Mouse (Mus musculus): ENCODE measurements at regions not wholly inside any gene's neighbourhood (a gene's known extent, or its start where the extent isn't known, plus 50 kb on each side); places are given as distances from the start of the nearest gene placed in this dataset.

DNA sequence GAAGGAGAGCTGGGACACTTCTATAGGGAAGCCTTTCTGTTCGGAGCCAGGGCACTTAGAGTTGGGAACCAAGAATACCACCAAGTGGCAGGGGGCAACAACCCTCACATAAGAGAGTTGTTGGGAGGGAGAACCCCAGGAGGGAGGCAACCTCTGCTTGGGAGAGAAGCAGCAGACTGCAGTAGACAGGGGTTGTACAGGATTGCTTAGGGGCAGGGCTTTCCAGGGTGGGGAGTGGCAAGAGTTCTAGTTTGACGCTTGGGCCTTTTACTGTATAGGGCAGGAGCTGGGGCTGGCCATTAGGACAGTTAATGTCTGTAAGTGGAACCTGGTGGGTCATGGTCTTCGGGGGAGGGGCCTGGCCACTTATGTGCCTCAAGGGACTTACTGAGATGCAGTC lies 57.1 kb upstream of the Ssx2ip start:
- Histone ChIP-seq H3K27me3 (ENCODE audit: control insufficient read depth, insufficient read depth, low read length) (no peaks in the 10 kb centered on the region), H3K36me3 (replicated peaks; ENCODE audit: control insufficient read depth, insufficient read depth, low read length) (no peaks in the 10 kb centered on the region), H3K27ac (ENCODE audit: low read depth) (no peak overlapping the region), H3K9me3 (replicated peaks; ENCODE audit: control insufficient read depth, low read length) (no peaks in the 10 kb centered on the region), H3K4me1 (ENCODE audit: control insufficient read depth, insufficient read depth) (no peaks in the 10 kb centered on the region), H3K4me2 (ENCODE audit: low read depth, low read length) (no peak overlapping the region), H3K9ac (replicated peaks; ENCODE audit: low read depth, low read length) (no peak overlapping the region), H3K4me3 (ENCODE audit: low read depth, low read length) (no peak overlapping the region)
- ATAC-seq (ENCODE audit: insufficient read depth, low read depth) (no peak), DNase-seq (ENCODE audit: low spot score) (no peak)
- no peak for TF ChIP-seq EP300 (IDR thresholded peaks at IDR 0.05; ENCODE audit: low read depth)
- TF ChIP-seq CTCF (IDR thresholded peaks at IDR 0.05; ENCODE audit: low read depth), result no peak
- WGBS, result 69% methylated on average over 3 of the region's 3 CpGs

- Histone ChIP-seq H3K27me3 (ENCODE audit: control insufficient read depth, insufficient read depth, low read length) (no peaks in the 10 kb centered on the region), H3K4me1 (ENCODE audit: control insufficient read depth, insufficient read depth) (no peaks in the 10 kb centered on the region), H3K4me2 (ENCODE audit: low read depth, low read length) (no peak overlapping the region), H3K27ac (ENCODE audit: low read depth) (no peak overlapping the region), H3K9me3 (replicated peaks; ENCODE audit: control insufficient read depth, low read length) (no peaks in the 10 kb centered on the region), H3K4me3 (ENCODE audit: low read depth, low read length) (no peak overlapping the region), H3K36me3 (replicated peaks; ENCODE audit: control insufficient read depth, insufficient read depth, low read length) (no peaks in the 10 kb centered on the region), H3K9ac (replicated peaks; ENCODE audit: low read depth, low read length) (no peak overlapping the region)
- no peak for ATAC-seq (ENCODE audit: insufficient read depth, low read depth)
- TF ChIP-seq CTCF (IDR thresholded peaks at IDR 0.05; ENCODE audit: low read depth) (no peak), EP300 (IDR thresholded peaks at IDR 0.05; ENCODE audit: low read depth) (no peak)
- 75% methylated on average over 8 of the region's 8 CpGs for WGBS
- DNase-seq (ENCODE audit: low spot score), result no peak
Observed at GRCm38 (mm10) chr3:146348921-146349320, 55.5 kb upstream of the Ssx2ip start.

- TF ChIP-seq EP300 (IDR thresholded peaks at IDR 0.05; ENCODE audit: low read depth) (no peak), CTCF (IDR thresholded peaks at IDR 0.05; ENCODE audit: low read depth) (no peak)
- whole genome bisulfite sequencing, result 69% methylated on average over 8 of the region's 8 CpGs
- no peaks in the 10 kb centered on the region for H3K36me3 ChIP-seq (replicated peaks; ENCODE audit: control insufficient read depth, insufficient read depth, low read length)
- H3K27ac ChIP-seq (ENCODE audit: low read depth), result no peak overlapping the region
- H3K27me3 ChIP-seq (ENCODE audit: control insufficient read depth, insufficient read depth, low read length), result no peaks in the 10 kb centered on the region
- H3K9ac ChIP-seq (replicated peaks; ENCODE audit: low read depth, low read length), result no peak overlapping the region
- DNase-seq (ENCODE audit: low spot score), result no peak
- no peaks in the 10 kb centered on the region for H3K9me3 ChIP-seq (replicated peaks; ENCODE audit: control insufficient read depth, low read length)
- no peak overlapping the region for H3K4me2 ChIP-seq (ENCODE audit: low read depth, low read length)
- ATAC-seq (ENCODE audit: insufficient read depth, low read depth), result no peak
- H3K4me1 ChIP-seq (ENCODE audit: control insufficient read depth, insufficient read depth), result no peaks in the 10 kb centered on the region
- no peak overlapping the region for H3K4me3 ChIP-seq (ENCODE audit: low read depth, low read length)
Observed at GRCm38 (mm10) chr3:146349393-146349792, 55.0 kb upstream of the Ssx2ip start.

DNA sequence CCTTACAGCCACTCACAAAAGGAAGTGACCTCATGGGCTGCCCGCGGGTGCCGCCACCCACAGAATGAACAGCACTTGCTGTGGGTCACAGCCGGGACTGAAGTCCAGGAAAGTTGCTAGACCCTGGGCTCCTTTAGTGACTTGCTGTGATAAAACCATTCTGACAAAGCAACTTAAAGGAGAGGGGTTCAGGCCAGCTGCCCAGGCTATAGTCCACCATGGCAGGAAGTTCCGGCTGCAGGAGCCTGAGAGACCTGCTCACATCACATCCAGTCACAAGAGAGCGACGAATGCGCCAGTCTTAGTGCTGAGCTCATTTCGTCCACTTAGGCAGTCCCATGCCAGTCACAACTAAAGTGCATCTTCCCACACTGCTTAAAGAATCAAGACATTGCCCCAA lies 54.3 kb upstream of the Ssx2ip start:
- Histone ChIP-seq H3K36me3 (replicated peaks; ENCODE audit: control insufficient read depth, insufficient read depth, low read length) (no peaks in the 10 kb centered on the region), H3K27ac (ENCODE audit: low read depth) (no peak overlapping the region), H3K27me3 (ENCODE audit: control insufficient read depth, insufficient read depth, low read length) (no peaks in the 10 kb centered on the region), H3K9me3 (replicated peaks; ENCODE audit: control insufficient read depth, low read length) (no peaks in the 10 kb centered on the region), H3K9ac (replicated peaks; ENCODE audit: low read depth, low read length) (no peak overlapping the region), H3K4me2 (ENCODE audit: low read depth, low read length) (no peak overlapping the region), H3K4me3 (ENCODE audit: low read depth, low read length) (no peak overlapping the region), H3K4me1 (ENCODE audit: control insufficient read depth, insufficient read depth) (no peaks in the 10 kb centered on the region)
- 91% methylated on average over 9 of the region's 9 CpGs for WGBS
- ATAC-seq (ENCODE audit: insufficient read depth, low read depth) (no peak), DNase-seq (ENCODE audit: low spot score) (no peak)
- TF ChIP-seq EP300 (IDR thresholded peaks at IDR 0.05; ENCODE audit: low read depth) (no peak), CTCF (IDR thresholded peaks at IDR 0.05; ENCODE audit: low read depth) (no peak)

GRCm38 (mm10) chr3:146351468-146351867 lies 53.0 kb upstream of the Ssx2ip start:
- DNase-seq (ENCODE audit: low spot score) (no peak), ATAC-seq (ENCODE audit: insufficient read depth, low read depth) (no peak)
- H3K9ac ChIP-seq (replicated peaks; ENCODE audit: low read depth, low read length), result no peak overlapping the region
- no peak overlapping the region for H3K4me3 ChIP-seq (ENCODE audit: low read depth, low read length)
- H3K27me3 ChIP-seq (ENCODE audit: control insufficient read depth, insufficient read depth, low read length), result no peaks in the 10 kb centered on the region
- TF ChIP-seq CTCF (IDR thresholded peaks at IDR 0.05; ENCODE audit: low read depth), result no peak
- no peak for TF ChIP-seq EP300 (IDR thresholded peaks at IDR 0.05; ENCODE audit: low read depth)
- H3K27ac ChIP-seq (ENCODE audit: low read depth), result no peak overlapping the region
- no peaks in the 10 kb centered on the region for H3K4me1 ChIP-seq (ENCODE audit: control insufficient read depth, insufficient read depth)
- H3K9me3 ChIP-seq (replicated peaks; ENCODE audit: control insufficient read depth, low read length), result no peaks in the 10 kb centered on the region
- no peaks in the 10 kb centered on the region for H3K36me3 ChIP-seq (replicated peaks; ENCODE audit: control insufficient read depth, insufficient read depth, low read length)
- H3K4me2 ChIP-seq (ENCODE audit: low read depth, low read length), result no peak overlapping the region
- WGBS, result 97% methylated on average over 1 of the region's 1 CpGs

DNA sequence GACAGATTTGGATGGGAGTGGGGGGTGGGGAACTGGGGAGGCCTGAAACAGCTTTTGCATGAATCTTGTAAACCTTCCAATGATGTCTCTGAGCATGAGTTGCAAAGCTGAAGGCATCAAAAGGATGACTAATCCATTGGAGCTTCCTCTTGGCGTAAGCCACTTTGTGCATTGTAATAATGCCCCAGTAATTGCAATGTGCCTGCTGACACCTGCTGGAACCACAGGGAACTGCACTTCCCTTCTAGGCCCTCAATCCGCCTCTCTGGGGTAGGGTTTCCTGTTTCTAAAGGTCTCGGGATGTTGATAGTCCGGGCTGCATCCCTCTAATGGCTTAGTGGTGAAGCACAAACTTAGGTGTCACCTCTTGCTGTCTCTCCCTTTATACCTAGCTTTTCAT lies 52.3 kb upstream of the Ssx2ip start:
- Histone ChIP-seq H3K4me2 (ENCODE audit: low read depth, low read length) (no peak overlapping the region), H3K9ac (replicated peaks; ENCODE audit: low read depth, low read length) (no peak overlapping the region), H3K9me3 (replicated peaks; ENCODE audit: control insufficient read depth, low read length) (no peaks in the 10 kb centered on the region), H3K27ac (ENCODE audit: low read depth) (no peak overlapping the region), H3K4me1 (ENCODE audit: control insufficient read depth, insufficient read depth) (no peaks in the 10 kb centered on the region), H3K36me3 (replicated peaks; ENCODE audit: control insufficient read depth, insufficient read depth, low read length) (no peaks in the 10 kb centered on the region), H3K4me3 (ENCODE audit: low read depth, low read length) (no peak overlapping the region), H3K27me3 (ENCODE audit: control insufficient read depth, insufficient read depth, low read length) (no peaks in the 10 kb centered on the region)
- no peak for DNase-seq (ENCODE audit: low spot score)
- TF ChIP-seq EP300 (IDR thresholded peaks at IDR 0.05; ENCODE audit: low read depth) (no peak), CTCF (IDR thresholded peaks at IDR 0.05; ENCODE audit: low read depth) (peak; percentile 43)
- WGBS, result 82% methylated on average over 4 of the region's 4 CpGs
- ATAC-seq (ENCODE audit: insufficient read depth, low read depth), result no peak
